Mouse (Mus musculus) spleen, postnatal 36 days (tissue): Measurements from ENCODE around the gene Gm10322.

ENCODE experiments used
- DNase-seq, 2 experiments: peaks; one replicate each; pipeline ENCODE4 v3.0.0; 2022; ENCODE audit warnings: low spot score in 2 of 2, mixed read lengths in 1 of 2

Gene Gm10322

DNA sequence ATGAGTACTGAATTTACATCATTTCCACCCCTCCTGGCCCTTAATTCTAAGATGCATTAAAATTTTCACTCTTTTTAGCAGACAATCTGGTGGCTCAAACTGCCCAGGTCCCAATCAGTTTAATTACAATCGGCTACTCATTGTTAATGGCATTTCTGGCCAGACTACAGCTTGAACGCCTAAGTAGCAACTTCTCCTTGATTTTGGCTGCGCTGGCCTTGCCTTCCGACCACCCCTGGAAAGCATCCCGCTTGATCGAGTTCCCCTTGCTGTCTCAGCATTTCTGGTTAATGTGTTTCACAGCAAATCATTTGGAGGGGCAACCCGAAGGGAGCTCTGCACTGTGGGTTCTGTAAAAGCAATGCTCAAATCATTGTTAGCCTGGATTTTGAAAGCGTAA is 13.8 kb upstream of the Gm10322 start:
- no peak for DNase-seq

- DNase-seq = no peak
Measured at GRCm38 (mm10) chr10:59602891-59603290, 13.0 kb upstream of the Gm10322 start.

DNA sequence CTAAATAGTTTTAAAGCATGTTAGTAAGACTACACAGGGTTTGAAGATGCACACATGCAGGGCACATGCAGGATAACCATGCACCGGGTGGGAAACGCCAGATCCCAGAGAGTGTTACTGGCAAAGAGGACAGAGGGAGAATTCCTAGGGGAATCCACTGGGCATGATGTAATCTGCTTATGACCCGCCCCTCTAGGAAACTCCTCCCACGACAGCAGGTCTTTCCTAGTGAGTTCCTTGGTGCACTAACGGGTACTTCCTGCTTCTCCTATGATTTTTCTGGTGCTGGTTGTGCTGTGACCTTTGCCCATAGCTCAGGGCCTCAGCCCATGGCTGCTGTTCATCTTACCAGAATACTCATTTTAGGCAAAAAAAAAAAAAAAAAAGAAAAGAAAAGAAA is 12.0 kb upstream of the Gm10322 start:
- no peak for DNase-seq

GRCm38 (mm10) chr10:59604879-59605464 is 10.9 kb upstream of the Gm10322 start:
- DNase-seq = no peak

DNA sequence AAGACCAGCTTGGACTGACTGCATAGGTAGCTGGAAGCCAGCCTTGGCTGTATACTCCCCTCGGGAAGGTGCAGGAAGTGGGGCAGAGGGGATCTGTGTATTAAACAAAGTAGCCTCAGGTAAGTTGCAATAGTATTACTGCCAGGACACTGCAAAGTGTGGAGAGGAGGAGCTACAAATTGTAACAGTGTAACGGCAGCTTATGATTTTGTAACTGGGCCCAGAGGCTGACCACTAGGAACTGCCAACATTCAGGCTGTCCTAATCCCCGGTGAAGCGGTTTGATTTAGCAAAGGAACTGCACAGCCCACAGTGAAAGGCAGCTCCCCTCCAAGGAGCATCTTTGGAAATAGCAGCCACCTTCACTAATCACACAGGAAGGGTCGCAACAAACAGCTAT is 2.6 kb upstream of the Gm10322 start:
- no peak for DNase-seq

DNA sequence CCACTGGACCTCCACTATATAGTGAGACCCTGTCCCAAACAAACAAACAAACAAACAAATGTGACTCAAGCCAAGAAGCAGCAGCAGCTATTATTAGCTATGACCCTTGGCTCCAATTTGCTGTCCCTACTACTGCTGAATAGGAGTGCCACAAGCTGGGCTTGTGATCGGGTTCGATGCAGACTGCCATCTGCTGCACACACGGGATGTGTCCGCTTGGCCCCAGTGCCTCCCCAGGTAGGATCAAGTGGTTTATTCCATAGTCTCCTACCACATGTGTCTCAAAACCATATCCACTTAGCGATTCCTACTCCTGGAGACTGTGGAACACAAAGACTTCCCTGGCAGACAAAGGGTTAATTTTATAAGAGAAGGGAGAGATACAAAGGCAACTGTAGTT is 1.7 kb upstream of the Gm10322 start:
- no peak for DNase-seq

DNA sequence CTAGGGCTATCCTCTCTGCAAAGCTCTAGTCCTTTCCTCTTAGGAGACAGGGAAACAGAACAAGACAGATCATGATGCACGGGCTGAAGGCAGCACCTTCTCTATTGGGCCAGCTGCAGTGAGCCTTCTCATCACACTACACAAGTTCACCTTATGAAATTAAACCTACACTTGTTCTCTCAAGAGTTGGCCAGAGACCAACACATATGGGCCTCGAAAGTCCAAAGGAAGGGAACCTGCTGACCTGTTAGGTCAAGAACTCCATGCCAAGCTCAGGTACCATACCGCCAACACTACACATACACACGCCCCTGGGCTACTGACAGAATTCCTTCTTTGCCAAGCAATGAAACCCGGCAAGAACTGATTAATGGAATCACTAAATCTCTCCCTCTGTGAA is 452 bp upstream of the Gm10322 start:
- no peak for DNase-seq

DNA sequence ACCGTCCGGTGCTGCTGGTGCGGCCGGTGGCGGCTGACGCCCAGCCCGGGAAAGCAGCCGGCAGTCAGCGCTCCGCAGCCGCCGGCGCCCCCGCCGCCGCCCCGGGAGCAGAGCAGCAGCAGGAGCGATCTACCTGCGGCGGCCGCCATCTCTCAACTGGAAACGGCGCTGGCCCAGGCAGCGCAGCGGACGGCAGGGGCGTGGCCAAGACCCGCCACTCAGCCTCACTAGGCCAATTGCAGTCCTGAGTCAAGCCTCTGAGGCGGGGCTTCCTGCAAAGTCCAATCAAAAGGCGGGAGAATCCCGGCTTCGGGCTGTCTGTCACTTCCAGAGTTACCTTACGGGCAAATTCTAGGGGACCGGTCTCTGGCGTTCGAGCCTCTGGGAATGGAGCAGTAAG is 659 bp downstream of the Gm10322 start, which contains the start of gene Mcu:
Mcu (minus strand) TSS at position 171 of the 400 bp plus-strand sequence.
- peak; percentile 91 to 92 for DNase-seq

- no peak for DNase-seq
Measured at GRCm38 (mm10) chr10:59617776-59618175, 1.9 kb downstream of the Gm10322 start.

GRCm38 (mm10) chr10:59621355-59621754 is 5.5 kb downstream of the Gm10322 start:
- no peak for DNase-seq

DNA sequence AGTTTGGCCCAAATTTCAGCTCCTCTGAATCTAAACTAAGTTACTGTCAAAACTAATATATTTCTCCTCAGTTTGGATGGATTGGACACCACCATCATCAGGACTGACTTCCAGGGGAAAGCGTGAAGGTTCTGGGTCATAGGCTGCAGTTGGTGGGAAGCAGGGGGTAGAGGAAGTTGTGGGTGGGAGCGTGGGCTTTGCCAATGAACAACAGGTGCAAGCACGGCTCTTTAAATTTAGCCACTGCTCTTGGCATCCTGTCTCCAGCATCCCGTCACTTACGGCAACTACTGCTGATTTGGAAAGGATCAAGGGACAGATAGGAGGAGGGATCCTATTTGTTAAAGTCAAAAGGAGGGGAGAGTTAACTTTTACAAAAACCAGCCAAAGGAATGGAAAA is 7.6 kb downstream of the Gm10322 start:
- DNase-seq = no peak

- no peak for DNase-seq
Measured at GRCm38 (mm10) chr10:59628641-59629505, 13.0 kb downstream of the Gm10322 start.

DNA sequence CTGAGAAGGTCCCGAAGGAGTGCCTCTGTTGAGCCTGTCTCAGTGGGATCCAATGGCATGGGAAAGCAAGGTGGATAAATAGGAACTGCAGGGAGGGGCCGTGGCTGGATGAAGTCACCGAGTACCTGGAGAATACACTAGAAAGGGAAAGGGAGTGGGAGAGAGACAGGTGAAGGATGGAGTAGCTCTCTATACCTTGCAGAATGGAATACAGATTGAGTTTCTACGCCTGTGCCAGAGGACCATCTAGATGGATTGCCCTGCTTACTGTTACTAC is 13.6 kb downstream of the Gm10322 start:
- no peak for DNase-seq

DNA sequence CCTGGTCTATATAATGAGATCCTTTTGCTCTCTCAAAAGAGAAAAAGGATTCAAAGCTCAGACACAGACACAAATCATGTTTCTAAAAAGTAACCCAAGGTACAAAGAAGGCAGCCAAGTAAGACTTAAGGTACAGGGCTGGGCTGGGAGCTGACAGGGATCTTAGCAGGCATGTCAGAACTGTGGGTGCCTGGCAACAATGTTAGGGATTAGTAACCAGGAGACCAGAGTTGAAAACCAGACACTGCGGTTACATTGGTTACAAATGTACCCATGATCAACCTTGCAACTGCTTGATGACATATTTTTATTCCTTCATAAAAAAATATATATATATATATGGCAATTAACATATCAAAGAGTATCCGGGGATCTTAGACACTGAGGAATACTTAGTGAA is 20.2 kb downstream of the Gm10322 start:
- DNase-seq = no peak

GRCm38 (mm10) chr10:59636751-59637533 is 21.1 kb downstream of the Gm10322 start:
- peak in 1 of 2 experiments; percentile 10 for DNase-seq

DNA sequence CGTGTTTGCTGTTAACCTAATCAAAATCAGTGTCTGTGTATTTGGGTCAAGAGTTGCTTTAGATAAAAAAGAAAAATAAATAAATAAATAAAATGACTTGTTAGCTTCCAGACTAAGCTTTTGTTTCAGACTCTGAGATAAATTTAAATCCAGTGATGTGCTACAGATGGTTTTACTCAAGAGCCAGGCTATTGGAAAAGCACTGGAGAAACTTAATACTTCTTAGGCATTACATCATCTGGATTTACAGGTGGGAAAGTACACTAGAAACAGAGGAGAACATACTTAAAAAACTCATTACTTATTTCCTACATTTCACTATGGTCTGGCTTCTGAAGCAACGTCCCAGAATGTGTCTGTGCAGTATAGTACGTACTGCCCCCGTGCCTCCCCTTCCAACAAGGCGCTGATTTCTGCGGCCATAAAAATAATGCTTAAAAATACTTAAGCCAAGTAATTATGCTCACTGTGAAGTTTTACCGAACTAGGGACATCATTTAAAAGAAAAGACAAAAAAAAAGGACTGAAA is 21.8 kb downstream of the Gm10322 start:
- DNase-seq = no peak

DNA sequence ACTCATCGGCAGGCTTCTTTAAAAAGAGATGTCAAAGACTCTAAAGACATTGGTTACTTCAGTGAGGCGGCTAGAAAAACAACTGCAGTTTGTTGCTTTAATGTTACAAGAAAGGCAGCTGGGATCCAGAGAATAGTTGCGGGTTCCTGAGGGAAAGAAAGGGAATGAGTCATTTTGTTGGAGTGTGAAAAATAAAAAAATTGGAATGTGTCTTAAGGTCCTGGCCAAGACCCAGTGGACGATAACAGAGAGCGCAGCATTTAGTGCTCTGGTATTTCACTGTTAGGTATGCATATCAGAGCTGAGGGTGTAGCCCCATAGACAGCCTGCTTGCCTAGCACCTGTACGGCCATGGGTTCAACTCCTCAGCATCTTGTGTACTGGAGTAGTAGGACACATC is 22.7 kb downstream of the Gm10322 start:
- no peak for DNase-seq

GRCm38 (mm10) chr10:59642659-59643377 is 27.0 kb downstream of the Gm10322 start:
- no peak for DNase-seq

GRCm38 (mm10) chr10:59643645-59644044 is 27.8 kb downstream of the Gm10322 start:
- DNase-seq = no peak

DNA sequence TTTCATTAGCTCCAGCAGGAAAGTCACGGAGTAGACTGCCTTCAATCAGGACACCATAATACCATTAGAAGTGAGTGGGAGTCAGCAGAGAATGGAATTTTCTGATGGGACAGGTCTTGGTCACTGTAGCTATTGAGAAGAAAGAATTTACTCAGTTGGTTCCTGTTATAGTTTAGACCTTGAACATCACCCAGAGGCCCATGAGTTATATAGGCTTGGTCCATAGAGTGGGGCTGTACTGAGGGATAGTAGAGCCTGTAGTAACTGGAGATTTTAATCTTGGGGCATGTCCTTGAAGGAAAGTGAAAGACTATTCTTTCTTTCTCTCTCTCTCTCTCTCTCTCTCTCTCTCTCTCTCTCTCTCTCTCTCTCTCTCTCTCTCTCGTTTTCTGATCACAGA is 28.8 kb downstream of the Gm10322 start:
- DNase-seq = no peak

DNA sequence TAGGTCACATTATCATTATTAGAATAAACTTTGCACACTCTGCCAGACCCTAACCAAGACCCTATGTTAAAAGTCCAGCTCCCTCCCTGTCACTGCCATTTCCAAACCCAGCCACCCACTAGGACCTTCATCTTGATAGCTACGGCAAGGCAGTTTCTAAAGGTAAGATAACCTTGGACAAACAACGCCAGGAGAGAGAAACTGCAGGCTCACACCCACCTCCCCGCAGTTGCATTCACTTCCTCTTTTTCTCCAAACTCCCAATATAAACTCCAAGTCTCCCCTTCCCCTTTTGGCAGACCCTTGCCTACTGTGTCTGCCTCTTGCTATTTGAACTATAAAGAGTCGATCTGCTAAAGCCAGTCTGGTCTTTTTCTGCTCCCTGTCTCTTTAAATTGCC is 29.3 kb downstream of the Gm10322 start:
- no peak for DNase-seq

GRCm38 (mm10) chr10:59646821-59647378 is 31.0 kb downstream of the Gm10322 start:
- no peak for DNase-seq
